Mouse (Mus musculus) cerebellum, postnatal 36 days (tissue): ENCODE measurements around the gene Dyrk1a.
"Not testable (repeated sequence)": the region's sequence is repeated elsewhere in the genome, so short reads cannot be mapped to it uniquely, and the experiment has no call there.

Source experiments
- DNase-seq, 2 experiments: peaks; one replicate each; pipeline ENCODE4 v3.0.0; 2021 to 2022; ENCODE audit warnings: mixed read lengths in 2 of 2

Dyrk1a gene

DNA sequence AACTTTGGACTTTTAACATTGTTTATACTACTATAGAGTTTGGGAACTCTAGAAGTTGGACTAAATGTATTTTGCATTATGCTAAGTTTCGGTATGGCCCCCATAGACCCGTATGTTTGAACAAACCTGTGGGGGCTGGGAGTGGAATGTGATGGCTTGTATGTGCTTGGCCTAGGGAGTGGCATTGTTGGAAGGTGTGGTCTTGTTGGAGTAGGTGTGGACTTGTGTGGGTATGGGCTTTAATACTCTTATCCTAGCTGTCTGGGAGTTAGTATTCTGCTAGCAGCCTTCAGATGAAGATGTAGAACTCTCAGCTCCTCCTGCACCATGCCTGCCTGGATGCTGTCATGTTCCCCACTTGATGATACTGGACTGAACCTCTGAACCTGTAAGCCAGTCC is 72.0 kb downstream of the Dyrk1a start:
- no peak for DNase-seq

DNA sequence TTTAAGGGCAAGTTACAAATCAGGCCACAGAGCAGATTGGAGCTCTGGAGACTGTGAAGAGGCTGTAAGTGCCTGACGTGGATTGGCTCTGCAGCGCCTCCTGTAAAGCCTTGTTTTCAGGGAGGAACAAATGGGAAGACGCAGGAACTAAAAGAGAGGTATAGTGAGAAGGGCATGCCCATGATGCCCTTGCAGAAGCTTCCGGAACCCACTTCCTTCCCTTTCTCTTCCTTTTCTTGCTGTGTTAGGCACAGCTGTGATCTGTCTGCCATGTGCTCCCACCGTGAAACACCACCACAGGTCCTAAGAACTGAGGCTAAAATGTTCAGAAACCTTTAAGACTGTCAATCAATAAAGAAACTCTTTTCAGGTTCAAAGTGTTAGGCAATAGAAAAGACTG is 77.3 kb downstream of the Dyrk1a start:
- no peak for DNase-seq

GRCm38 (mm10) chr16:94647925-94648324 is 78.1 kb downstream of the Dyrk1a start:
- no peak for DNase-seq

- no peak for DNase-seq
Observed at GRCm38 (mm10) chr16:94649861-94650260, 80.1 kb downstream of the Dyrk1a start.

- DNase-seq: no peak
Observed at GRCm38 (mm10) chr16:94652091-94652713, 82.4 kb downstream of the Dyrk1a start.

DNA sequence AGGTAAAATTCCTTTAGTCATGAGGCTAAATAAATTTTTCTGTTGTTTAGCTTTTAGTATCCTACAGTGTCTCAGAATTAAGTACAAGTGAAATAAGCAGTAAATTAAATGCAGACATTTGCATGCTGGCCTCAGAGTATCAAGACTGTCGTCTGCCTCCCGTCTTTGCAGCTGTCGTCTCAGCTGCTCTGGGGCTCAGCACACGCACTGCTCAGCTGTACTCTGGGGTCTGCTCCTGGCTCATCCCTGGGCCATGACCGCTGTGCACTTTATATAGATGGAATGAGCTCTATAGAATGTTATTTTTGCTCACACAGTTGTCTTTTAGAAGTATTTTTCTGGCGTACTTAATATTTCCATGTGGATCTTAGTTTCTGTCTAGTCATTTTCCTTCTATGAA is 85.3 kb downstream of the Dyrk1a start:
- DNase-seq: no peak

DNA sequence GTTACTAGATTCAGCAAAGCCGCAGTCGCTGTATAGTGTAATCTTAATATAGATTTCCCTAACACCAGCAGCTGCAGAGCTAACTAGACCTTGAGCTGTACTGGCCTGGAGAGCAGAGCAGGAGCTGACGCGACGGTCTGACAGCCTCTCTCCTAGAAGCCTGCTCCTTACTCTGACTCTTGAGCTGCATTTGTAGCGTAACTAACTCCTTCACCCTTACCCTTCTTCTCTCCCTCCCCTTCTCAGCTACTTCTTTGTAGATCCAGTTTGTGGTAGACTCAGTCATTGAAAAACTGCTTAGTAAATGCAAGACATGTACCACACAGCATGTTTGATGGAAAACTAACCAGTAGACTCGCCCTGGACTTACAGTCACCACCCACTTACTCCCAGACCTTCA is 87.1 kb downstream of the Dyrk1a start:
- no peak for DNase-seq

DNA sequence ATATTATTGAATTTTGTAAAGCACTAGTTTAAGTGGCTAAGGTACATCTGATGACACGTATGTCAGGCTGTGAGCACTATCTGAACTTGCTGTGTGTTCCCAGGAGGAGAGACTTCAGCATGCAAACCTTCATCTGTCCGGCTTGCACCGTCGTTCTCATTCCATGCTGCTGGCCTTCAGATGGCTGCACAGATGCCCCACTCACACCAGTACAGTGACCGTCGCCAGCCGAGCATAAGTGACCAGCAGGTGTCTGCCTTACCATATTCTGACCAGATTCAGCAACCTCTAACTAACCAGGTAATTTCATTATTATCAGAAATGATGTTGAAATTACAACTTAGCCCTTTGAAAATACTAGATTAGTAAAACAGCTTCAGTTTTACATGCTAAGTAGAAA is 89.6 kb downstream of the Dyrk1a start:
- DNase-seq: peak; percentile 61 to 65

GRCm38 (mm10) chr16:94660221-94660620 is 90.4 kb downstream of the Dyrk1a start:
- no peak for DNase-seq

DNA sequence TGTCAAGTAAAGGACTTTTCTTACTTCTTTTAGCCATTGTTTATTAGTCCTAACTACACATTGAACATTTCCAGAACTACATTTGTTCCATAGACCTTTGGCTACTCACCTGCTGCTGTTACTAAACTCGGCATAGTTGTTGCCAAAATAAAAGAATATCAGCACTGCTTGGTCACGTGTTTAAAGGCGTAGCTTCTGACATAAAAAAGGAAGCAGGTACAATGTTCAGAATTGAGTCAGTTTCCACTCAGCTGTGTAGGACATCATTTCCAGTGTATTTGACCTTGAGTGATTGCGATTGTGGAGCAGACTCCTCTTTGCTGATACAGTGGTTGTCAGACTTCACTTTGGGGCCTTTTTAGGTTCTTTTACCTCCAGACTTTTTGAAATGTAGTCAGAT is 97.7 kb downstream of the Dyrk1a start:
- DNase-seq: no peak

DNA sequence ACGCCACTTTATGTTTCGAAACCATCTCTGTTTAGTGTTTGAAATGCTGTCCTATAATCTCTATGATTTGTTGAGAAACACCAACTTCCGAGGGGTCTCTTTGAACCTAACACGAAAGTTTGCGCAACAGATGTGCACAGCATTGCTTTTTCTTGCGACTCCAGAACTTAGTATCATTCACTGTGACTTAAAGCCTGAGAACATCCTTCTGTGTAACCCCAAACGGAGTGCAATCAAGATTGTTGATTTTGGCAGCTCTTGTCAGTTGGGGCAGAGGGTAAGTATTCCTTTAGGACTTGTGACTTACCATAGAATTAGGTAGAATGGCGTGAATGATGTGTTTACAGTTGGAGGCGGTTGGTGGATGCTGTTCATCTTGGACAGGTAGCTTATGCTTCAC is 101.5 kb downstream of the Dyrk1a start:
- DNase-seq: no peak

GRCm38 (mm10) chr16:94680924-94681323 is 111.1 kb downstream of the Dyrk1a start:
- DNase-seq: no peak

GRCm38 (mm10) chr16:94681760-94682159 is 112.0 kb downstream of the Dyrk1a start:
- no peak for DNase-seq

DNA sequence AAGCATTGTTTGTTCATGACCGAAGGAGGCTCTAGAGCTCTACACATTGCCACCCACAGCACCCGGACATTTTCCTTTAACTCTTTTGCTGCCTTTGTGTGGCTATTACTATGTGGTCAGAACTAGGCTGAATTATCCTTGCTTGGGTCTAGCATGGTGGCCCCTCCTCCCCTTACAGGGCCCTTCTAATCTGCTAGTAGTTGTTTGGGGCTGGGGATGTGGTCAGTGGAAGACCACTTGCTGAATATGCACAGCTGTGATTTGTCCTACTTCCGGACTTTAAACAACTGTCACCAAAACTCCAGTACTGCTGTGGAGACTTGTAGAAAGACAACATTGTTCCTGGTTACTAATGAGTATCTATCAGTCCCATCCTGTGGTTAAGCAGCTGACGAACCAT is 114.2 kb downstream of the Dyrk1a start:
- DNase-seq: no peak

- DNase-seq: no peak
Observed at GRCm38 (mm10) chr16:94693687-94694305, 124.0 kb downstream of the Dyrk1a start.

DNA sequence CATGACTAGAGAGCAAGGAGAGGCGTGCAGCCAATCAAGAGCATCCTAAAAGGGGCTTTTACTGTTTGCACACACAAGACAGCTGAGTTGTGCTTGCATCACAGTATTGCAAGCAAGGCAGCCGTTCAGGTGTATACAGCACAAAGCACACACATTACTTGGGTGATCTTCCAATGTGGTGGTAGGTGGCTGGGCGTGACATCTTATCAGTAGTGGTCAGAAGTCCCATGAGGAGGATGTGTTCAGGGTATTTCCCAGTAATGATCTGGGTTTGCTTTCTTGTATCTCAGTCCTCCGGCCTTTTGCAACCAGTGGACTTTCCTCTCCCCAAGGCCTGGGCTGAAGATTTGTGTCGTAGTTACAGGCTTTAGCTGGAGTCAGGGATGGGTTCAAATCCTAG is 127.7 kb downstream of the Dyrk1a start:
- no peak for DNase-seq

DNA sequence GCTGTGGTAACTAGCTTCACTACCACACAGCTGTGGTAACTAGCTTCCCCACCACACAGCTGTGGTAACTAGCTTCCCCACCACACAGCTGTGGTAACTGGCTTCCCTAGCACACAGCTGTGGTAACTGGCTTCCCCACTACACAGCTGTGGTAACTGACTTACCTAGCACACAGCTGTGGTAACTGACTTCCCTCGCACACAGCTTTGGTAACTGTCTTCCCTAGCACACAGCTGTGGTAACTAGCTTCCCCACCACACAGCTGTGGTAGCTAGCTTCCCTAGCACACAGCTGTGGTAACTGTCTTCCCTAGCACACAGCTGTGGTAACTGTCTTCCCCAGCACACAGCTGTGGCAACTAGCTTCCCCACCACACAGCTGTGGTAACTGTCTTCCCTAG is 128.4 kb downstream of the Dyrk1a start:
- DNase-seq: not testable (repeated sequence)

- DNase-seq: no peak
Observed at GRCm38 (mm10) chr16:94701141-94701540, 131.3 kb downstream of the Dyrk1a start.

DNA sequence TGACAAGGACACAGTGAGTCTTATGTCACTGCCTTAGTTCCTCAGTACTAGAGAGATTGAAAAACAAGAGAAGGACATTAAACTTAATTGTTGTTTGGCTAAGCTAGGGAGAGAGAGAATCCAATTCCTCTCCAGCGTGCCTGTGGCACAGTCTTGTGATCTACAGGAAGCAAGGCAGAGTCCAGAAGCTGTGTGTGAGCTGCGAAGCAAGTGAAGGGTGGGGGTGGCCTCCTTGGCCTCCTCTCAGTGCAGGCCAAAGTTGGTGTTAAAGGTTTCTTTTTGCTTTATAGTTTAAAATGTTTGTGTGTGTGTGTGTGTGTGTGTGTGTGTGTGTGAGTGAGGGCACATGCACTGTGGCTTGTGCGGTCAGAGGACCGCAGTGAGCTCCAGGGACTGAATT is 132.2 kb downstream of the Dyrk1a start:
- no peak for DNase-seq

DNA sequence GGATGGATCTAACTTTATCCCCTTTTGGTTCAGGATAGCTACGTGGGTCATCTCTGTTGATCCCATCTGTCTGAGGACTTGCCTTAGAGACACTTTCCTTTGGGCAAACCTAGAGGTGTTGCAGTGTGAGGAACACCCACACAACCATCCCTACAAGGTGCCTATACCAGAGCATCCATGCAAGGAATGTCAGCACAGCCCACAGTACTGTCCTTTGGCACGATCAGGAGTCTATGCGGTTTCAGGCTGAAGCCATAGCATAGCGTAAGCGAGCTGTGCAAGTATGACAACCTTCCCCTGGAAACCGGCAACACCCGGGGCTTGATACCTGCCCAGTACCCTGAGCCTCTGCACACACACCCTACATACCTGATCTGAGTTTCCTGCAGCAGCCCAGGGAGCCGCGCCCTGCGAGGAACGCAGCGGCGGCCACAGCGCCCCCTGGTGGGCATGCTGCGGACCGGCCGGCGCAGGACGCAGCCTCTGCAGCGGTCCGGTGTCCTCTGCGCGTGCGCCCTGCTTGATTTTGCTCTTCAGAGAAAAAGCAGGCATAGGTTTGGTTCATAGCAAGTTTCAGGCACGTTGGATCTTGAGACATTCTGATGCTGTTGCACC is 143.8 kb downstream of the Dyrk1a start:
- DNase-seq: peak; percentile 86 to 88

GRCm38 (mm10) chr16:94714483-94714882 is 144.7 kb downstream of the Dyrk1a start:
- DNase-seq: peak in 1 of 2 experiments; percentile 16

DNA sequence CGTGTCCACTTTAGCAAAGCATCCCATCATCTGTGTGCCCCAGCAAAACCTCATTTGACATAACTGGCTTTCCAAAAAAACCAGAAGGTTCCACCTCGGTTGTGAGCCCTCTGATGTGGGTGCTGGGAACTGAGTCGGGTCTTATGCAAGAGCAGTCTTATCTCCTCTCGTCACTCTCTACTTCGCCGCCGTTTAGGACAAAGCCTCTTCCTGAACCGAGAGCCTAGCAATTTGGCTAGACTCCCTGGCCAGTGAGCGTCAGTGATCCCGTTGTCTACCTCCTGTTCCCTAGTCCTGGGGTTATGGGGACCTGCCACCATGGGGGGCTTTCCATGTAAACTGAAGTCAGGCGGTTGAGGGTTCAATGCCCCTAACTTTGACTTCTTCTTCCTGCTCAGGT is 147.2 kb downstream of the Dyrk1a start:
- DNase-seq: no peak

DNA sequence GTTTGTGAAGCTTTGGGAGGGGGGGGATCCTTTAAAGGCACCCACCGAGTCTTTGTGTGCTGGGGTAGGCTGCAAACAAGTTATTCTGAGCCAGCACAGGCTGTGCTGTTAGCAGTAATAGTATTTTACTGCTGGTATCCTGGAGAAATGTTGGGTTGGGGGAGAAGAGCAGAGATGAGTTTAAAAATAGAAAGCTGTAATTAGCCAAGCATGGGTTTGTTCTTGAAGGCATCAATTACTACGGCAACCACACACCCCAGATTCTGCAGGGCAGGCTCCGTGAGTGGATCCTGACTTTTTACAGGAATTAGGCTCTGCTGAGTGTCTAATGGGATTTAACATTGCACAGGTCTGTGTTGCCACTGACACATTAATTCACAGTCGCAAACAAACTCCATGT is 149.1 kb downstream of the Dyrk1a start:
- no peak for DNase-seq

DNA sequence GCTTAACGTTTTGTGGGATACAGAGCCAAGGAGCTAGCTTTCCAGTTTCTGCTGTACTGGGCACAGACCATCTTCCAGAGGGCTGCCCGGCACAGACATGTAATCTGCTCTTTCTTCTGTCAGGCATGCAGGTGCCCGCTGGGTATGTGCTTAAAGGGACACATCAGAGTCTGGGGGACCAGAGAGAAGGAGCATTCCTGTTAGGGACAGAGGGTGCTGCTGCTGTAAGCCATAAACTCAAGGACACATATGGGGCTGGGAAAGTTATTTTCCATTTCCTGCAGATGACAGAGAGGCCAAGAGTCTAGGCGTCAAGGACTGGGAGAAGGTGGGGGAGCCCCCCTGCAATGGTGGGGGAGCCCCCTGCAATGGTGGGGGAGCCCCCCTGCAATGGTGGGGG is 149.7 kb downstream of the Dyrk1a start:
- no peak for DNase-seq
